Mouse (Mus musculus) midbrain, embryonic 13.5 days (tissue): ENCODE data around the gene Nhlh1. TPM values are rescaled to one million over a fixed set of nuclear protein-coding genes. Genes with fewer than 3 reads are reported as not detected.

Experiments used
- ATAC-seq: fragments of 200-750 bp; cut with Nextera tagmentation; 2 replicates; pipeline ENCODE4 v1.8.0; 2017; ENCODE audit warnings: mild to moderate bottlenecking, moderate TSS enrichment, moderate library complexity
- H3K27ac ChIP-seq: fragments of 300-500 bp; sonication (generic); 2 replicates; pipeline ENCODE4 v1.5.1; 2015; ENCODE audit warnings: inconsistent platforms, mild to moderate bottlenecking, moderate library complexity
- H3K27me3 ChIP-seq: fragments of 300-500 bp; sonication (generic); 2 replicates; pipeline ENCODE4 v1.6.1; 2015; ENCODE audit warnings: mild to moderate bottlenecking, inconsistent platforms
- H3K36me3 ChIP-seq: fragments of 300-500 bp; sonication (generic); 2 replicates; pipeline ENCODE4 v1.6.1; 2015; ENCODE audit warnings: mild to moderate bottlenecking, inconsistent platforms
- H3K4me1 ChIP-seq: fragments of 300-500 bp; sonication (generic); replicated peaks from 2 replicates; pipeline ENCODE4 v1.6.1; 2015; ENCODE audit warnings: inconsistent platforms
- H3K4me2 ChIP-seq: fragments of 300-500 bp; sonication (generic); replicated peaks from 2 replicates; pipeline ENCODE4 v1.6.1; 2015; ENCODE audit warnings: moderate library complexity, mild to moderate bottlenecking, inconsistent platforms
- H3K4me3 ChIP-seq: fragments of 300-500 bp; sonication (generic); replicated peaks from 2 replicates; pipeline ENCODE4 v1.5.1; 2015; ENCODE audit warnings: mild to moderate bottlenecking, inconsistent platforms
- H3K9ac ChIP-seq: fragments of 300-500 bp; sonication (generic); replicated peaks from 2 replicates; pipeline ENCODE4 v1.6.1; 2015; ENCODE audit warnings: mild to moderate bottlenecking, inconsistent platforms
- H3K9me3 ChIP-seq: fragments of 300-500 bp; sonication (generic); 2 replicates; pipeline ENCODE4 v1.6.1; 2016; ENCODE audit warnings: mild to moderate bottlenecking, inconsistent platforms
- WGBS: fragments of 180-500 bp; shearing (Covaris S2); methylation state at CpG from one replicate; pipeline ENCODE4 v1.1.7; 2015; 5-methylcytosine and 5-hydroxymethylcytosine counted together
- polyA plus RNA-seq: library from polyadenylated mRNA; unstranded; fragments of >200 nt; fragmentation: Nextera tagmentation; extraction: Ambion mirVana; gene quantifications from 2 replicates; pipeline ENCODE4 v1.2.1, GENCODE M21; 2015

The Nhlh1 gene
- polyA plus RNA-seq, 1 experiment from 2014 or later = 8.9 TPM

GRCm38 (mm10) chr1:172010042-172010824 lies 47.1 kb downstream of the Nhlh1 start:
- Histone ChIP-seq H3K4me2 (no peak overlapping the region), H3K27ac (no peak overlapping the region), H3K4me3 (no peak overlapping the region), H3K36me3 (peaks cover 79% of the 10 kb centered on the region), H3K27me3 (no peaks in the 10 kb centered on the region), H3K4me1 (peaks cover 43% of the 10 kb centered on the region), H3K9me3 (no peaks in the 10 kb centered on the region), H3K9ac (no peak overlapping the region)
- no peak for ATAC-seq
- 71% methylated on average over 20 of the region's 20 CpGs for WGBS

GRCm38 (mm10) chr1:172009406-172009805 lies 48.0 kb downstream of the Nhlh1 start:
- 96% methylated on average over 21 of the region's 21 CpGs for WGBS
- no peak overlapping the region for H3K9ac ChIP-seq

GRCm38 (mm10) chr1:172008351-172008750 lies 49.0 kb downstream of the Nhlh1 start:
- H3K4me2 ChIP-seq = no peak overlapping the region
- no peak for ATAC-seq
- peaks cover 98% of the 10 kb centered on the region for H3K36me3 ChIP-seq
- 92% methylated on average over 9 of the region's 9 CpGs for WGBS
- H3K9ac ChIP-seq = no peak overlapping the region
- no peaks in the 10 kb centered on the region for H3K9me3 ChIP-seq
- no peaks in the 10 kb centered on the region for H3K27me3 ChIP-seq
- H3K4me1 ChIP-seq = peaks cover 24% of the 10 kb centered on the region
- H3K4me3 ChIP-seq = no peak overlapping the region
- H3K27ac ChIP-seq = no peak overlapping the region

More at GRCm38 (mm10) chr1:172009406-172009805, 48.0 kb downstream of the Nhlh1 start:
- H3K4me2 ChIP-seq = no peak overlapping the region
- H3K36me3 ChIP-seq = peaks cover 88% of the 10 kb centered on the region
- H3K4me1 ChIP-seq = peaks cover 35% of the 10 kb centered on the region
- H3K4me3 ChIP-seq = no peak overlapping the region
- no peak overlapping the region; the same call in 1 of the 2 replicates for H3K27ac ChIP-seq
- no peak for ATAC-seq
- H3K9me3 ChIP-seq = no peaks in the 10 kb centered on the region
- H3K27me3 ChIP-seq = no peaks in the 10 kb centered on the region

DNA sequence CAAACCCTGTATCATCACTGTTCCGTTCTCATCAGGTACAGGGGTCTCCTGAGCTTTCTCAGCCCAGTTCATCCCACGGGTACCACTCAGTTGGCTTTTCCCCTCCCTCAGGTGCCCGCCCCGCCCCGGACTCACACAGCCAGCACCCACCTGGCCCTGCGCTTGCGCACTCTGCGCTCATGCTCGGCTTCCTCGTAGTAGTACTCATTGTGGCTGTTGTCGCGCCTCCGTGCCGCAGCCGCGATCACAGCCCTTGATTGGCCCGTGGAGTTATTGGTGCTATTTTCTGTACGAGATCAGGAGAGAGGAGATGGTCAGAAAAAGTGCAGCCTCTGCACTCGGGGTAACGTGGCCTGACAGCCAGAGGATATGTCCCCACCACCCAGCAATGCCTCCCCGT lies 49.6 kb downstream of the Nhlh1 start:
- no peaks in the 10 kb centered on the region for H3K27me3 ChIP-seq
- ATAC-seq = no peak
- no peak overlapping the region for H3K4me3 ChIP-seq
- H3K27ac ChIP-seq = no peak overlapping the region
- H3K9me3 ChIP-seq = no peaks in the 10 kb centered on the region
- peaks cover 21% of the 10 kb centered on the region for H3K4me1 ChIP-seq
- peaks cover 99% of the 10 kb centered on the region for H3K36me3 ChIP-seq
- no peak overlapping the region for H3K4me2 ChIP-seq
- H3K9ac ChIP-seq = no peak overlapping the region
- 96% methylated on average over 21 of the region's 21 CpGs for WGBS

Other genes with a start within 250 kb of the Nhlh1 start
- gene Cd84, start 217.9 kb downstream of the Nhlh1 start, polyA plus RNA-seq = 0.66 and 0.82 TPM in 2 replicates
- not detected in 2 replicates for gene Gm10521, start 161.9 kb downstream of the Nhlh1 start, polyA plus RNA-seq
- not detected in 2 replicates for gene Slamf6, start 140.1 kb downstream of the Nhlh1 start, polyA plus RNA-seq
- gene Vangl2, start 29.1 kb downstream of the Nhlh1 start, polyA plus RNA-seq = 57.1 and 60.0 TPM in 2 replicates
- gene Copa, start 25.0 kb upstream of the Nhlh1 start, polyA plus RNA-seq = 190 and 202 TPM in 2 replicates
- 126 and 129 TPM in 2 replicates for gene Ncstn, start 25.2 kb upstream of the Nhlh1 start, polyA plus RNA-seq
- gene Pex19, start 69.2 kb upstream of the Nhlh1 start, polyA plus RNA-seq = 171 and 172 TPM in 2 replicates
- 106 and 109 TPM in 2 replicates for gene Dcaf8, start 90.5 kb upstream of the Nhlh1 start, polyA plus RNA-seq
- gene Pea15a, start 149.2 kb upstream of the Nhlh1 start, polyA plus RNA-seq = 398 and 406 TPM in 2 replicates
- 1.3 and 1.8 TPM in 2 replicates for gene Casq1, start 162.3 kb upstream of the Nhlh1 start, polyA plus RNA-seq
- gene Atp1a4, start 200.8 kb upstream of the Nhlh1 start, polyA plus RNA-seq = not detected in 2 replicates
- gene Igsf8, start 204.1 kb upstream of the Nhlh1 start, polyA plus RNA-seq = 90.3 and 112 TPM in 2 replicates
- 25.3 and 25.8 TPM in 2 replicates for gene Atp1a2, start 240.5 kb upstream of the Nhlh1 start, polyA plus RNA-seq